Mouse (Mus musculus) gastrocnemius, adult 2 months (tissue): ENCODE data around the gene Prpf19. TPM values are rescaled to one million over a fixed set of nuclear protein-coding genes. Genes with fewer than 3 reads are reported as not detected.

ENCODE experiments used
- DNase-seq: peaks from one replicate; pipeline ENCODE4 v3.0.0; 2022
- H3K27ac ChIP-seq: fragments of 200-600 bp; 2 replicates; pipeline ENCODE4 v1.8.1; 2022; ENCODE audit warnings: mild to moderate bottlenecking
- H3K4me3 ChIP-seq: fragments of 200-600 bp; 2 replicates; pipeline ENCODE4 v1.8.1; 2022; ENCODE audit warnings: mild to moderate bottlenecking, moderate library complexity
- CTCF ChIP-seq: fragments of 200-600 bp; IDR thresholded peaks from 2 replicates; pipeline ENCODE4 v1.8.1; 2022; ENCODE audit warnings: antibody characterized with exemption, mild to moderate bottlenecking, moderate library complexity
- intact Hi-C: fragments of 180-260 bp; cut with DNase I; formaldehyde crosslinking; loops from one replicate; pipeline ENCODE4 v1.15.1; 2025
- total RNA-seq, 2 experiments: library from RNA; stranded (reverse); gene quantifications; 2 replicates each; pipeline ENCODE4 v1.2.3; 2021

Gene Prpf19
- total RNA-seq, 2 experiments from 2014 or later, result 150 to 184 TPM

- Histone ChIP-seq H3K4me3 (peak within 1 kb of the TSS; percentile 77), H3K27ac (peak within 1 kb of the TSS; percentile 76)
- no peak for DNase-seq
- TF ChIP-seq CTCF, result no peak
- intact Hi-C loops, result no loop called here
These were observed 25.0 kb upstream of the Prpf19 start, which contains the start of gene Tmem132a for GRCm38 (mm10) chr19:10869886-10870527. Gene Tmem132a, minus strand, starts transcription at chr19:10869940.

DNA sequence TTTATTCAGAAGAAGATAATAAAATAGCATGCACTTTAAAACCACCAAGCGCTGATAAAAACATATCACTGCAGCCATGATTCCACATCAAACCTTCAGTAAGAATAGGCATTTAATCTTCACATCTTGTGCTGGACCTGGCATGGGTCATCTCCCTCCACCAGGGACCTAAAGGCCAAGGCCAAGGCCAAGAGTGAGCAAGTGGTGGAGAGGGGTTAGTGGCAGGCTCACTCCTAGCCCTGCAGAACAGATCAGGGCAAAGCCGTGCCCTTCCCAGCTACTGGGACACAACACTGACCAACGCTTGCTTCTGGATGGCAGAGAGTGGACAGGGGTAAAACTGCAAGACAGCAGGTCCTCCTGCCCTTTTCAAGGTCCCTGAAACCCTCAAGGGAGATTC lies 24.4 kb upstream of the Prpf19 start:
- 0 out of 2 replicates have a peak overlapping the region, but pooled peaks have one; percentile 3 for H3K27ac ChIP-seq
- no peak for TF ChIP-seq CTCF
- H3K4me3 ChIP-seq, result no peak overlapping the region
- intact Hi-C loops, result no loop called here
- DNase-seq, result no peak

DNA sequence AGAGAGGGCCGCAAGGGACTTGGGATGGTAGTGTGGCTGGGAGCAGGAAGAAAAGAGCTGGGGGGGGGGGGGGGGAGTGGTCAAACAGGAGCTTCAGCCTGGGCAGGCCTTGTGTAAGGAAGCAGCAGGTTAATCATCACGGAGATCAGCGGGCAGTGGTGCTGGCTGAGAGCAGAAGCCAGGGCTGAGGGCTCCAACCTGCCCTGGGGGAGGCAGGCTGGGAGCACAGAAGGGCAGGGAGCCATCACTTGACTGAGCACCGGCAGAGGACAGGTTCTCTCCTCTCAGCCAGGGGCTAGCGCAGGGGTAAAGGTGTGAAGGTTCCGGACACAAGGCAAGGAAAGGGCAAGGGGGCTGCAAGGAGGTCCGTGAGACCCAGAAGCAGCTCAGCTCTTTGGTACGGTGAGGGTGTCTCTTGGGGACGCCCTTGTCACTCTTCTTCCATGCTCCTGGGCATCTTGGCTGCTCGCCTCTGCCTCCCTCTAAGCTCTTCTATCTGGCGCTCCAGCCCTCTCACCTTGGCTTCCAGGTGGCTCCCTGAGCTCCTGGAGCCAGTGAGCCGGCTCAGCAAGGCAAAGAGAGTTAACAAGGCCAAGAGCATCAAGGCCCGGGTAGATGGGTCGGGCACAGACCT lies 23.6 kb upstream of the Prpf19 start:
- no peak for TF ChIP-seq CTCF
- DNase-seq, result no peak
- Histone ChIP-seq H3K27ac (no peak overlapping the region), H3K4me3 (no peak overlapping the region)
- intact Hi-C loops, result no loop called here

DNA sequence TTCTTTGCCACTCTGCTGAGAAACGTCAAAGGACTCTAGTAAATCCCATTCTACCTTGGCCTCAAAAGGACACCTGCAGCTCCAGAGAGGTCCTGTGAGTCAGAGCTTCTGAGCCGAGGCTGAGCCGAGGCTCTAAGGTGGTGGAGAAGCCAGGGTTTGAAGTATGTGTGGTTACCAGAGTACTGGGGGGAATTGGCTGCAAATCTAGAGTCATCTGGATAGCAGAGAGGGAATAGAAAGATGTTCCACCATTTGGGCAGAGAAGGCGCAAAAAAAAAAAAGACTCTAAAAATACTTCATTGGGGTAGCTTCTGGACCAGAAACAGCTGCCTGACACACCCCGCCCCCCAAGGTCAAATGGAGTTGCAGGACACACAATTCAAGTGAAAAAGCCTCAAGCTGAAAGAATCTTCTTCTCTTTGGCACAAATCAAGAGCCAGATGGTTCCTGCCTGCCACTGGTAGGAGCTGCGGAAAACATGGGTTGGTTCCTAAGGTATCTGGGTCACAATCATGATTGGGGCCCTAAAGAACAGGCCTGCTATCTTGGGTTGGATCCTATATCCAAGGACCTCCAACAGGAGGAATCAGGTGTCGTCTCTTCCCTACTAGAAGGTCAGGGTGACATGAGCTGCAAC lies 16.7 kb upstream of the Prpf19 start:
- peak overlapping the region; percentile 95 for H3K4me3 ChIP-seq
- intact Hi-C loops, result loop anchor here (5.0 kb wide), 2 partner anchors 91 to 166 kb away; no protein-coding TSS in a partner anchor
- TF ChIP-seq CTCF, result no peak
- peak overlapping the region; percentile 96 for H3K27ac ChIP-seq
- no peak for DNase-seq

- TF ChIP-seq CTCF, result peak; percentile 69
- DNase-seq, result peak; percentile 84
- peak overlapping the region; percentile 96 for H3K27ac ChIP-seq
- intact Hi-C loops, result no loop called here
- H3K4me3 ChIP-seq, result peak overlapping the region; percentile 95
These were observed 14.7 kb upstream of the Prpf19 start for GRCm38 (mm10) chr19:10880085-10880974.

DNA sequence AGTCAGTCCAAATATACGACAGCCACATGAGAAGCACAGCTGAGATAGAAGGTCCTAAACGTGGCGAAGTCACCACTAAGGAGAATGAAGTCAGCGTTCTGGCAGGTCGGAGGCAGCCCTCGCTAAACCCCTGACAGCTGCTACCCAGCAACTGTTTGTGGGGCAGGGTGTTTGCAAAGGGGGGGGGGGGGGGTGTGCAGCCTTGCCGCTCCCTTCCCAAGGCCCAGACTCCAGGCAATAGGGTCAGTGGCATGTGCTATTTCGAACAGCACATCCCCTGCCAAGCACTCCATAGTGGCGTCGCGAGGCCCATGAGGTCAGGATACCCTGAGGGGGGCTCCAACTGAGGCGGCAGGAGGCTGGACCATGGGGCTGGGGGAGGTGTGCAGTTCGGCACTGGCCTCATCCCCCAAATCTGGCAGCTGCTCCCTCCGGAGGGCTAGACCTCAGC lies 14.0 kb upstream of the Prpf19 start:
- intact Hi-C loops, result loop anchor here (1.0 kb wide), 1 partner anchor 14 kb away; the partner anchor contains the start of gene Prpf19
- no peak for TF ChIP-seq CTCF
- Histone ChIP-seq H3K4me3 (peak overlapping the region; percentile 95), H3K27ac (peak overlapping the region; percentile 96)
- DNase-seq, result peak; percentile 81

DNA sequence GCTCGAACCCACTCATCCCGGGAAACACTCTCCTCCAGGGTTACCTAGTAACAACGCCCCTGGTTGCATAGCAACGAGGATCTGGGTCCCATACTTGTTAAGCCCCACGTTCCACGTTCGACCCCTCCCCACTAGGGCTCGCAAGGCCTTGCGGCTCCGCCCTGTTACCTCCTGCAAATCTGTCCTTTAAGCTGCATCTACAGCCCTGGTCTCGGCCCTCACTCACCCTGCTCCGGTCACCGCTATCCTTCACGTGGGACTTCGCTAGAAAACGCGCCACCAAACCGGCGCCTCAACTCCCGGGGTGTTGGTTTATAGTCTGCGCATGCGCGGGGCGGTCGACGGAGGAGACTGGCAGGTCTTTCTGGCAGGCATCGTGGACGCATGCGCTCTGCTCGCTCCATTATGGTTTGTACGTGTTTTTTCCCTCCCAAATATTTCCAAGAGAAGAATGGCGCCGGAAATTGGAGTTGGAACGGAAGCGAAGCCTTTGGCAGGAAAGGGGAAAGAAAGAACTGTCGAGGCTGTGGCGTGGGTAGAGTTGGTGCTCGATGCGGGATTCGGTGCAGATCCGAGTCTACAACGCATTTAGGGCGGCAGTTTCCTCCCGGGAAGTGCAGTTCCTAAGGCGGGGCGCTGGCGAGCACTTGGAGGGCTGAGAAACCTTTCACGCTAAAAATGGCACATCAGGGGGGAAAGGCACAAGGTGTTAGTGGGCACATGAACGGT lies 13.4 kb upstream of the Prpf19 start, which contains the start of gene Tmem109:
TSS of gene Tmem109 (minus strand) at position 576 of the 729 bp plus-strand sequence.
- peak; percentile 43 for TF ChIP-seq CTCF
- DNase-seq, result peak; percentile 97
- H3K4me3 ChIP-seq, result peak within 1 kb of the TSS; percentile 95
- H3K27ac ChIP-seq, result peak within 1 kb of the TSS; percentile 96
- intact Hi-C loops, result loop anchor here (1.0 kb wide), 1 partner anchor 14 kb away; the partner anchor contains the start of gene Prpf19

- TF ChIP-seq CTCF, result no peak
- intact Hi-C loops, result no loop called here
- Histone ChIP-seq H3K4me3 (no peak overlapping the region), H3K27ac (no peak overlapping the region)
- DNase-seq, result no peak
These were observed 2.8 kb upstream of the Prpf19 start for GRCm38 (mm10) chr19:10892201-10892600.

DNA sequence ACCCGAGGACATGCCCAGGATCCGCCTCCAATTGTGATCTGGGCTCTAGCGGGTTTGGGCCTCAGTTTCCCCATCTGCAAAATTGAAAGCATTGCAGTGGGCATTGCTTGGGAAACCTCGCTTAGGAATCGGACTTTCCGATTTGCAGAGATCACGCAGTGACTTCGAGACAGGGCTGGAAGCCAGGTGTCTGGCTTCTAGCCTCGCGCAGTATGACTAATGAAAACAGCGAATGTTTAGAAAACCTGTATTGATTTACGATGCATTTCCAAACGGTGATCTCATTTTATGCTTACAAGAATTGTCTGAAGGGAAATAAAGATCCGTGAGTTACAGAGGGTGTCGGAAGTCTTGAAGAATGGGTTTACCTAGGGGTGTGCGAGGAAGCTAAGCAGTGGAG lies 677 bp downstream of the Prpf19 start:
- peak overlapping the region; percentile 99 for H3K4me3 ChIP-seq
- H3K27ac ChIP-seq, result peak overlapping the region; percentile 97
- no peak for TF ChIP-seq CTCF
- peak; percentile 64 for DNase-seq
- intact Hi-C loops, result loop anchor here (1.0 kb wide), 1 partner anchor 14 kb away; no protein-coding TSS in a partner anchor

- DNase-seq, result no peak
- peak overlapping the region; percentile 97 for H3K27ac ChIP-seq
- no peak for TF ChIP-seq CTCF
- H3K4me3 ChIP-seq, result peak overlapping the region; percentile 99
- intact Hi-C loops, result no loop called here
These were observed 1.8 kb downstream of the Prpf19 start for GRCm38 (mm10) chr19:10896849-10897248.

DNA sequence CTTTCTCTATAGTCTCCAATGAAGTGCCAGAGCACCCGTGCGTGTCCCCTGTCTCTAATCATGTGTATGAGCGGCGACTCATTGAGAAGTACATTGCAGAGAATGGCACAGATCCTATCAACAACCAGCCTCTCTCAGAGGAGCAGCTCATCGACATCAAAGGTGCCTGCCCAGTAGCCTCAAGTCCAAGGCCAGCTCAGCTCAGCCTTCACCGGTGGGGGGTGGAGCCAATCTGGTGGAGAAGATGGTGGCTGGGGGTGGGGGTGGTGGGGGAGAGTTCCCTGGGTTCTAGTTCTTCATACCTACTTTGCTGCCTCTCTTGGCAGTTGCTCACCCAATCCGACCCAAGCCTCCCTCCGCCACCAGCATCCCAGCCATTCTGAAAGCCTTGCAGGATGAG lies 2.5 kb downstream of the Prpf19 start:
- DNase-seq, result no peak
- Histone ChIP-seq H3K4me3 (peak overlapping the region; percentile 99), H3K27ac (peak overlapping the region; percentile 97)
- intact Hi-C loops, result no loop called here
- TF ChIP-seq CTCF, result no peak
